Mouse (Mus musculus) left cerebral cortex, postnatal 14 days (tissue): Measurements from ENCODE around the gene Pik3c2a. TPM values are rescaled to one million over a fixed set of nuclear protein-coding genes. Genes with fewer than 3 reads are reported as not detected.

Source experiments
- DNase-seq, 2 experiments: peaks; one replicate each; pipeline ENCODE4 v3.0.0; 2021 to 2022; ENCODE audit warnings: low spot score in 2 of 2, mixed read lengths in 1 of 2
- intact Hi-C: fragments of 180-260 bp; cut with DNase I; formaldehyde crosslinking; loops from one replicate; pipeline ENCODE4 v1.15.1; 2025
- total RNA-seq, 2 experiments: library from RNA; stranded (reverse); gene quantifications; 2 replicates each; pipeline ENCODE4 v1.2.3; 2021

The Pik3c2a gene
- total RNA-seq, 2 experiments from 2014 or later, result 20.0 to 25.0 TPM

- peak; percentile 54 to 57 for DNase-seq
- intact Hi-C loops, result loop anchor here (5.0 kb wide), 1 partner anchor 40 kb away; no protein-coding TSS in a partner anchor
Measured at GRCm38 (mm10) chr7:116307099-116307870, 136.0 kb downstream of the Pik3c2a start.

DNA sequence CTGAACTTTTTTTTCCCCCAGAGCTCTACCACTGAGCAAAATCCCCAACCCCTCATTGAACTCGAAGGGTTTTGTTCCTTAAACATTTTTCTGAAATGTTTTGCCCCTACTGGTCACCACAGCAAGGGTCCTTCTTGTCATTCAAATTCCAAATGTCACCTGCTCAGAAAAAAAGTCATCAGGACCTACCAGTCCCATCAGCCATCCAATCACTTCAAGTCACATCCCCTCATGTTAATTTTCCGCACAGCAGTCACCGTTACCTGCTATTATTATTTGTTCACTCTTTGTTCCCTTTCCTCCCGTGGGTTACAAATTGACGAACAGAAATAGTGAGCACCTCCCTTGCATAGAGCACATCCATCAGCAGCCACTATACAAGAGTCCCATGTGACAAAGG is 136.6 kb downstream of the Pik3c2a start:
- intact Hi-C loops, result loop anchor here (5.0 kb wide), 1 partner anchor 39 kb away; no protein-coding TSS in a partner anchor
- no peak for DNase-seq

DNA sequence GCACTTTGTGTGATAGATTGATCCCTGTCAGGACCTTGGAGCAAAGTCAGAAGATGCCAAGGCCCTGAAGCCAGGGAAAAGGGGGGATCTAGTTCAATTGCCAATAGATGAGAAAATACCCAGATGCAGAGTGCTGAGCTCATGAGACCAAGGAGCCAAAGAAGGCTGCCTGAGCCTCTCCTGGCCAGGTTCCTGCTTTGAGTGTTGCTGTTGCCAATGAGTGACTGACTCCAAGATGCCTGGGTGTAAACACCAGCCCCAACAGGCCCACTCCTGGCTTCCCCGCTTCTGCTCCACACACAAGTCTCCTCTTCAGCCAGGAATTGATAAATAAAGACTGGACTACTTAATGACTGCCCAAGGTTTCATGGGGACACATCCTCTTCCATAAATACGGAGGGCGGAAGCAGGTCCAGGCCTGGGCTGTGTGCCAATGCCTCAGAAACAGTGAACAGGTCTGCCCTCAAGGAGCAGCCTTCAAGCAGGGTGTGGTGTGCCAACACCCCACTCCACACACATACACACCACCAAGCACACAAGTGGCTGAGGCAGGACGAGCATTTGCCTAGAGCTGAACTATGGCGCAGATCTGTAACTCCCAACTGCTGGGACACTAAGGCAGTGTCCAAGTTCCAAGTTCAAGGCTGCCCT is 141.5 kb downstream of the Pik3c2a start:
- DNase-seq, result no peak
- intact Hi-C loops, result no loop called here

DNA sequence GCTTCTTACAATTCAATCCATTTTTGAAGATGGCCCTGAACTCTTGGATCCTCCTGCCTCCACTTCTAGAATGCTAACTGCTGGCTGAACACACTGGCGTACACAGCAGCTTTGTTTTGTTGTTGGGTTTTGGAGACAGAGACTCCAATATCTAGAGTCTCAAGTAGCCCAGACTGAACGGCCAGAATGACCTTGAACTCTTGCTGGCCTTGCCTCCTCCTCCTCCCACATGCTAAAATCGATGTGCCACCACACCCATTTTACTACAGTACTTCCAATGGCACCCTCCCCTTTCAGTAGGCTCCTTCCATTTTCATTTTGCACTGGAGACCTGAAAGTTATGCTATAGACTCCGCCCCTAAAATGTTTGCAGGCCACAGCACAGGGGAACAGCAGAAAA is 142.1 kb downstream of the Pik3c2a start:
- DNase-seq, result no peak
- intact Hi-C loops, result no loop called here

GRCm38 (mm10) chr7:116298851-116299250 is 144.4 kb downstream of the Pik3c2a start:
- no peak for DNase-seq
- intact Hi-C loops, result no loop called here

DNA sequence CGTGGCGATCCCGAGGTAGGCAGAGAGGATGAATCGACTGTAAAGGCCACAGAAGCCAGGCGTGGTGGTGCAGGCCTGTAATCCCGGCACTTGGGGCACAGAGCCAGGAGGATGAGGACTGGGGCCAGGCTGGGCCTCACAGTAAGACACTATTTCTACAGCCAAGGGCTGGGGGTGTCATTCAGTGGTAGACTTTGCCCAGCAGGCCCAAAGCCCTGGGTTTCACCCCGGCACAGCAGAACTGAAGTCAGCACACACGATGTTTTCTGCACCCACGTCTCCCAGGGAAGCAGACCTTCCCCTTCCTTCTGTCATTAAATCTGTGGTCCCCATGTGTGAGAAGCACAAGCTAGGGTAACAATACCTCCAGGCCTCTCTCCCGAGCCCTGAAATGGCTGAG is 144.9 kb downstream of the Pik3c2a start:
- DNase-seq, result no peak
- intact Hi-C loops, result no loop called here

DNA sequence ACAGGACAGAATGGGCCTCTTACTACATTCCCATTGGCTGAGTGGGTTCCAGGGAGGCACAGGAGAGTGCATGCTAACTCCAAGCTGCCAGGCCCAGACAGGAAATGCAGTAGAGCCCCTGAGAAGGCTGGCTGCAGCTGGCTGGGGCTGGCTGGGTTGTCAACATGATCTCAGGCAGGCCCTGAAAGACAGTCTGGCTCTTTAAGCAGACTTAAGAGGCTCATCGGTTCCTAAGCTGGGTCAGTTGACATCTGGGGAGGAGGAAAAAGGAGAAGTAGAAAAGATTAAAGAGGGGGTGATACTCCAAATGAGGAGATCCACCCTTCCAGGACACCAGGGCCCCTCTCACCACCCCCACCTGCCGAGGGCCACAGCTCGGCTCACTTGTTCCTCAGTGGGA is 148.3 kb downstream of the Pik3c2a start:
- no peak for DNase-seq

DNA sequence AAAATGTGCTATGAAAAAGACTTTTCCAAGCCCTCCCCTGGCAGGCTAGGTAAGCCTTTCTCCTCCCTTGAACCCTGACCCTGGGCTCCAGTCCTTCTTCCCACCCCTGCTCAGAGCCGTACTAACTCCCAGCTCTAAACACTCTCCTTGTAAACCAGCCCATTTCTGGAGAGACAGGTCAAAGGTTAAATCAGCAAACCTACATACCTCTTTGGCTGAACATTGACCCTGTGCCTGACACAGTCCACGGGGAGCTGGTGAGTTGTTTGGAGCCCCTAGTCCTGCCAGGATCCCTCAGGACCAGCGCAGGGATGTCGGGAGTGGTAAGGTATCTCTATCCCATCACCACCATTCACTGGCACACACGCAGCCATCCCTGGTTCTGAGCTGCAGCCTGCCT is 150.9 kb downstream of the Pik3c2a start:
- no peak for DNase-seq
- intact Hi-C loops, result no loop called here

More for the DNA sequence above, 148.3 kb downstream of the Pik3c2a start:
- intact Hi-C loops, result no loop called here

DNA sequence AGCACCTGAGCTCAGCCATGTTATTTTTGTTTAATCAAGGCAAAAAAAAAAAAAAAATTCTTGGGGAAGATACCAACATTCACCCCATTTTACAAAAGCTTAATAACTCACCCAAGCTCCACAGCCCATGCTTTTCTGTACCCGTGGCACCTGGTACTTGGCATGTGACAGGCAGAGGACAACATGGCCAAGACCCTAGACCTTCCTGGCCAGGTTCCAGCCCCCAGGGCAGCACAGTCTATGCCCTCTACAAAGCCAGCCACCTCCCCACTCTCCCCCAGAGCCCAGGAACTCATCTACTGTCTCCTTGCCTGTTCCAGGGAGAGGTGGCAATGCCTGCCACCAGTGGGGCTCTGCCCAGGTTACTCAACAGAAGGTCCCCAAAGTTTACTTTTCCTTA is 152.7 kb downstream of the Pik3c2a start:
- DNase-seq, result no peak
- intact Hi-C loops, result no loop called here

DNA sequence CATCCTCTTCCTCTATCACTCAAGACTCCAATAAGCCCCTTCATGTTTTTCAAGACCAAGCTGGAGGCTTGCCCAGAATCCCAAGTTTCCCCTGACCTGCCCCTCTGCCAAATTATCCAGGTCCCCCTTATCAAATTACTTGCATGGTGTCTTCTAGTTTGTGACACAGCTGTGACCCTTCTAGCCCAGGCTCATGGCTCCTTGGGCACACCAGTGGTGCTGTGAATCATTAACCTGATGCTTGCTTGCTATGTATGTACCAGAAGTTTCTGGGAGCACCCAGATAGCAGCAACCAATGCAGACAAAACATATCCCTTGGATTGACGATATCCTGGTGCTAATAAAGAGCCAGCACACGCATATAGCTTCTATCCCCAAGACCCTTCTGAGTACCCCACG is 154.3 kb downstream of the Pik3c2a start:
- intact Hi-C loops, result no loop called here
- DNase-seq, result no peak

- DNase-seq, result no peak
- intact Hi-C loops, result no loop called here
Measured at GRCm38 (mm10) chr7:116287959-116288358, 155.3 kb downstream of the Pik3c2a start.

Other genes with a start within 250 kb of the Pik3c2a start
- gene Plekha7, start 135.1 kb downstream of the Pik3c2a start, total RNA-seq, result 10 to 100 TPM; 21.0 to 23.5 TPM
- 100 to 1,000 TPM; 181 to 206 TPM for gene Rps13, start 109.3 kb downstream of the Pik3c2a start, total RNA-seq
- 10 to 100 TPM; 22.3 to 26.9 TPM for gene Nucb2, start 60.9 kb upstream of the Pik3c2a start, total RNA-seq